Mouse (Mus musculus) liver, embryonic 12.5 days (tissue): Measurements from ENCODE around the gene Uvssa. TPM values are rescaled to one million over a fixed set of nuclear protein-coding genes. Genes with fewer than 3 reads are reported as not detected.

Experiments used
- ATAC-seq: fragments of 200-750 bp; cut with Nextera tagmentation; 2 replicates; pipeline ENCODE4 v1.8.0; 2017; ENCODE audit warnings: moderate number of reproducible peaks, mild to moderate bottlenecking, moderate library complexity
- H3K27ac ChIP-seq: fragments of 300-500 bp; sonication (generic); 2 replicates; pipeline ENCODE4 v1.5.1; 2016; ENCODE audit warnings: mild to moderate bottlenecking
- H3K27me3 ChIP-seq: fragments of 300-500 bp; sonication (generic); replicated peaks from 2 replicates; pipeline ENCODE4 v1.6.1; 2016; ENCODE audit warnings: mild to moderate bottlenecking, moderate library complexity
- H3K36me3 ChIP-seq: fragments of 300-500 bp; sonication (generic); 2 replicates; pipeline ENCODE4 v1.6.1; 2016; ENCODE audit warnings: mild to moderate bottlenecking, moderate library complexity
- H3K4me1 ChIP-seq: fragments of 300-500 bp; sonication (generic); 2 replicates; pipeline ENCODE4 v1.6.1; 2016
- H3K4me2 ChIP-seq: fragments of 300-500 bp; sonication (generic); 2 replicates; pipeline ENCODE4 v1.6.1; 2016; ENCODE audit warnings: mild to moderate bottlenecking, moderate library complexity
- H3K4me3 ChIP-seq: fragments of 300-500 bp; sonication (generic); 2 replicates; pipeline ENCODE4 v1.5.1; 2016; ENCODE audit warnings: mild to moderate bottlenecking, moderate library complexity
- H3K9ac ChIP-seq: fragments of 300-500 bp; sonication (generic); 2 replicates; pipeline ENCODE4 v1.6.1; 2016; ENCODE audit warnings: mild to moderate bottlenecking, moderate library complexity
- H3K9me3 ChIP-seq: fragments of 300-500 bp; sonication (generic); replicated peaks from 2 replicates; pipeline ENCODE4 v1.6.1; 2016; ENCODE audit warnings: mild to moderate bottlenecking, moderate library complexity
- WGBS: fragments of 180-500 bp; shearing (Covaris S2); methylation state at CpG from one replicate; pipeline ENCODE4 v1.1.7; 2016; ENCODE audit not compliant: insufficient replicate concordance; 5-methylcytosine and 5-hydroxymethylcytosine counted together
- polyA plus RNA-seq: library from polyadenylated mRNA; unstranded; fragments of >200 nt; fragmentation: Nextera tagmentation; extraction: Ambion mirVana; gene quantifications from 2 replicates; pipeline ENCODE4 v1.2.1, GENCODE M21; 2016

Uvssa gene
- polyA plus RNA-seq, 1 experiment from 2014 or later: 3.6 TPM

DNA sequence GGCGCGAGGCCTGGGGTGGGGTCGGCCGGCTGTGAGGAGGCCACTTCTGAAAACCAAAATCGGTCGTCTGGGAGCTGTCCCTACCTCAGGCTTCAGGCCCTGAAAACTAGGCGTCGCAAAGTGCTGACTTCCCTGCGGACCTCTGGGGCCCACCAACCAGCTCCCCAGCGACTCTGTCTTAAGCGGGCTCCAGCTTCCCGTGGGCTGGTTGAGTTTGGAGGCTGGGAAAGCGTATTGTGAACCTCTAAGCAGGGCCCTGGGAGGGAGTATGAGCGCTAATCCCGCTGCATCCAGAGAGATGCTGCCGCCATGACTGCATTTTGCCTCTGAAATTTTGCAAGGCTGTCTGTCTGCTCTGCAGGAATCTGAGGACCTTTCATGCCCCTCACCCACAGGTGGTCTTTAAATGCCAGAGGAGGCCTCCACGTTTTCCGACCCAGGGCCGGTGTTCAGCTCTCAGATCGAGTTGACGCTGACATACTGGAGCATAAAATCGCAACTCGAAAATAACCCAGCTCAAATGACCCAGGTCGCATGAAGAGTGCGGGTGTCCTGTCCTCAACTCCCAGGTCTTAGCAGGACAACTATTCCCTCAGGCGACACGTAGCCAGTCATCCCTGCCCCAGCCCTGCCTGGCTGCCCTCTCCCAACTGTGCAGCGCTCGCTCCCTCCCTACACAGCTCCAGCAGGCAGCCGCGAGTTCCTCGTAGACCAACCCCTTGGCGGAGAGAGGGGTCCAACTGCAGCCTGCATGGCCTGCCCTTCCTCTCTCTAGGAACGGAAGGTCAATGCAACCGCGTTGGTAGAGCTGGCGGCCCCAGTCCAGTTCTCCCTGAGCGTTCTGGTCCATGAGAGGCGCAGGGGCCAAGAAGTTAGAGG lies 53.9 kb downstream of the Uvssa start:
- peaks cover 100% of the 10 kb centered on the region for H3K27me3 ChIP-seq
- peaks cover 26% of the 10 kb centered on the region for H3K4me1 ChIP-seq
- H3K27ac ChIP-seq: no peak overlapping the region
- 2% methylated on average over 39 of the region's 39 CpGs for WGBS
- ATAC-seq: no peak
- H3K36me3 ChIP-seq: no peaks in the 10 kb centered on the region
- no peak overlapping the region for H3K4me3 ChIP-seq
- H3K4me2 ChIP-seq: no peak overlapping the region
- no peaks in the 10 kb centered on the region for H3K9me3 ChIP-seq
- H3K9ac ChIP-seq: no peak overlapping the region

DNA sequence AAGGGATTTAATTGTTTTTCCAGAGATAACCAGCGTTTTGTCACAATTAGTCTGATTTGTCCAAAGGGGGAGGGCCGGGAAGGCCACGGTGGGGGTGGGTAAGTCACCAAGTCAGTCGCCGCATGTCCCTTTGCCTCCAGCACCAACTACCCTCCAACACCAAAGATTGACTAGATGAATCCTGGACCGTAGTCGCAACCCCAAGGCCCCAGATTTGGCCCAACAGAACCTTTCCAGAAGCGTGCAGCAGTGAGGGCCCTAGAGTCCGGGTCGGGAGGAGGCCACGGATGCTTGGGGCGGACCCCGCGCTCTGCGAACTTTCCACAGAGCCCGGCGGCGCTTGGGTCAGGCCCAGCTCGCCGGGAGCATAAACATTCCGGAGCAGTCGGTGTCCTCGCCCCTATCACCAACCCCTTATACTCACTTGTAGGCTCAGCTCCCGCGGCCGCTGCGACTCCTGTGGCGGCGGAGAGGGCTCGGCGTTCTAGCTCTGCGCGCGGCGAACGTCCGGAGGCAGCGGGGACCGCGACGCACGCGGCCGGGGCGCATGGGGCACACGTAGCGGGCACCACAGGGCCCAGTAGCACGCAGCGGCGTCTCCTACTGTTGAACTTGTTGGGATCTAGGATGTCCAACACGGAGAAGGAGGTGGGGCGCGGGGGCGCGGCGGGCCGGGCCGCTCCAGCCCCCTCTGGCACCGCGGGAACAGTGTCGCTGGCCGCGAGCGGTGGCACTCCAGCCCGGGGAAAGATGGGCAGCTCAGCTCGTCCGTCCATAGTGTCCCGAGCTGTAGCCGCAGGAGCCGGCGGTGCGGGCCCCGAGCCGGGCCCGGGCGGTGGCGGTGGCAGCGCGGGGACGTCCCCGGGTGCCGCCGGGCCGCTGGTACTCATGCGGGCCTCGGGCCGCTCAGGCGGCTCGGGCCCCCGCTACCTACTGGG lies 55.1 kb downstream of the Uvssa start, which contains the start of gene Nkx1-1:
TSS of gene Nkx1-1 (minus strand) at position 776 of the 938 bp plus-strand sequence.
- no peak for ATAC-seq
- Histone ChIP-seq H3K4me1 (peaks cover 26% of the 10 kb centered on the region), H3K36me3 (no peaks in the 10 kb centered on the region), H3K4me3 (peak within 1 kb of the TSS; percentile 22), H3K9ac (no peak within 1 kb of the TSS), H3K4me2 (peak within 1 kb of the TSS; percentile 45), H3K27me3 (peaks cover 100% of the 10 kb centered on the region), H3K27ac (no peak within 1 kb of the TSS), H3K9me3 (no peaks in the 10 kb centered on the region)
- 3% methylated on average over 89 of the region's 90 CpGs for WGBS

GRCm38 (mm10) chr5:33434141-33434780 lies 55.9 kb downstream of the Uvssa start:
- Histone ChIP-seq H3K27ac (no peak overlapping the region), H3K36me3 (no peaks in the 10 kb centered on the region), H3K4me1 (peaks cover 26% of the 10 kb centered on the region), H3K4me2 (peak overlapping the region; percentile 45), H3K9me3 (no peaks in the 10 kb centered on the region), H3K9ac (no peak overlapping the region), H3K27me3 (peaks cover 100% of the 10 kb centered on the region), H3K4me3 (peak overlapping the region; percentile 22; the same call in 1 of the 2 replicates)
- WGBS: 2% methylated on average over 54 of the region's 60 CpGs
- ATAC-seq: no peak

GRCm38 (mm10) chr5:33435151-33435550 lies 56.8 kb downstream of the Uvssa start:
- WGBS: 8% methylated on average over 26 of the region's 26 CpGs
- no peak for ATAC-seq
- H3K4me2 ChIP-seq: no peak overlapping the region
- no peak overlapping the region for H3K27ac ChIP-seq
- peaks cover 100% of the 10 kb centered on the region for H3K27me3 ChIP-seq
- H3K36me3 ChIP-seq: no peaks in the 10 kb centered on the region
- no peak overlapping the region; the same call in 1 of the 2 replicates for H3K4me3 ChIP-seq
- no peaks in the 10 kb centered on the region for H3K9me3 ChIP-seq
- H3K4me1 ChIP-seq: peaks cover 26% of the 10 kb centered on the region
- H3K9ac ChIP-seq: no peak overlapping the region

DNA sequence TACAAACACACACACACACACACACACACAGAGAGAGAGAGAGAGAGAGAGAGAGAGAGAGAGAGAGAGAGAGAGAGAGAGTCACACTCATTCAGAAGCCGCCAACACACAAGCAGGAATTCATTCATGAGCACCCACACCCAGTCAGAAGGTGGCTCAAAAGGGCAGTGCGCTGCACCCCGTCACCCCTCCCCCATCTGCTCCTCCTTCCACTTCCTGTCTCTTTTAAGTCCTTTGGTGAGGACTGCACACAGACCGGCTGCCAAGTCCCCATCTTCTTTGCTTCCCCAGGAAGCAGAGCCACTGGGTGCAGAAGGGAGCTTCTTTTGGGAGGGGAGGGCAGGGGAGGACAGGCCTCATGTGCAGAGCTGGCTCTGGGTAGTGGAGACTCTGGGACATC lies 57.6 kb downstream of the Uvssa start:
- no peak for ATAC-seq

DNA sequence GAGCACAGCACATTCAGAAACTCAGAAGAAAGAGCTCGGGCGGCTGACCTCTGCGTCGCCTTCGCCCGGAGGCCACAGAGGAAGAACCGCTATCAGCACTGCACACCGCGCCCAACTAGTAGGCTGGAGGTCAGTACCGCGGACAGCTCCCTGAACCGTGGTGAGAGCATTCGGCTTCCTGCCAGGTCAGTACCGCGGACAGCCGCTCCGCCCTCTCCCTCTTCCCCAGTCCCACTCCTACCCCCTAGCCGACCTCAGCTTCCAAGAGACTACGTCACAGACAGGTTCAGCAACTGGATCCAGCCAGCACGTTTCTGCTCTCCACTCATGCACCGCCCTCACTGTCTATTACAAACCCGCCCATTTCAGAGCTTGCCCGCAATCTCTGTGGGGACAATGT lies 59.9 kb downstream of the Uvssa start:
- no peak overlapping the region for H3K27ac ChIP-seq
- no peaks in the 10 kb centered on the region for H3K36me3 ChIP-seq
- no peak overlapping the region for H3K4me2 ChIP-seq
- WGBS: 3% methylated on average over 23 of the region's 23 CpGs
- peaks cover 99% of the 10 kb centered on the region for H3K27me3 ChIP-seq
- no peak overlapping the region for H3K4me3 ChIP-seq
- H3K9ac ChIP-seq: no peak overlapping the region
- ATAC-seq: peak; percentile 69
- no peaks in the 10 kb centered on the region for H3K9me3 ChIP-seq
- H3K4me1 ChIP-seq: peaks cover 17% of the 10 kb centered on the region

More for the DNA sequence above, 57.6 kb downstream of the Uvssa start:
- Histone ChIP-seq H3K27me3 (peaks cover 99% of the 10 kb centered on the region), H3K9ac (no peak overlapping the region), H3K9me3 (no peaks in the 10 kb centered on the region), H3K36me3 (no peaks in the 10 kb centered on the region), H3K27ac (no peak overlapping the region), H3K4me1 (peaks cover 21% of the 10 kb centered on the region), H3K4me3 (no peak overlapping the region), H3K4me2 (no peak overlapping the region)
- WGBS: 2% methylated on average over 4 of the region's 4 CpGs

DNA sequence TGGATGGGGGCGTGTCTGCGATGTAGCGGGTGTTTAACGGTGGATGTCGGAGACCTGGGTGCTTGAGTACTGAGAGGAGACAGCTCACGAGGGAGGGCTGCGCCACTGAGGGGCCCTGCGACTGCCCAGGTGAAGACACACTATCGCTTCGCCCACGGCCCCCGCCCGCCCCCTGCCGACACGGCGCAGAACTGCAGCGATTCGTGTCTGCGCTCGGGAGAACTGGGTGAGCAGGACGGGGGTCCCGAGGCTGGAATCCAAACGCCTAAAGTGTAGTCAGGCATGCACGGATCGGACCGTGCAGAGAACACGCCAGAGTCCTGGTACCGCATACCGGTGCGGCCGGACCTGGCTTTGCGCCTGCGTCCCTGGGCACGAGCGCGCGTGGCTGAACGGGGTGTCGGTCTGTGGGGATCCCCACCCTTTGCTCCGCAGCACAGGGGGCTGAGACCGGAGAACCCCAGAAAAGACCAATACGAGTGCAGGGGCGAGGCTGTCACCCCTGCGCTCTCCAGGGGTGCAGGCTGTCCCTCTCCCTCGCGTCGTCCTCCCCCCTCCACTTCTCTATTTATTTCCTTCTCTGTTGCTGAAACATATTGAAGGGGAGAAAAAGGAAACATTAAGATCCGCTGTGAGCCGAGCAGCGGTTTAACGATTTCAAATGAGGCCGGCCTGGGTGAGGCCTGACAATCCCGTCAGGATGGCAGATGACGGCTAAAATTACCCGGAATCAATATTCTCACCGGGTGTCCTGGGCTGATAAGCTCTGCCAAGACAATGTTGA lies 64.8 kb downstream of the Uvssa start:
- H3K9me3 ChIP-seq: no peaks in the 10 kb centered on the region
- no peaks in the 10 kb centered on the region for H3K36me3 ChIP-seq
- H3K27me3 ChIP-seq: peaks cover 77% of the 10 kb centered on the region
- WGBS: 5% methylated on average over 50 of the region's 56 CpGs
- H3K4me1 ChIP-seq: peaks cover 10% of the 10 kb centered on the region
- H3K4me3 ChIP-seq: peak overlapping the region; percentile 46
- ATAC-seq: 0 out of 2 replicates have a peak, but pooled peaks have one; percentile 53
- H3K27ac ChIP-seq: no peak overlapping the region
- H3K4me2 ChIP-seq: peak overlapping the region; percentile 78
- H3K9ac ChIP-seq: peak overlapping the region; percentile 44

DNA sequence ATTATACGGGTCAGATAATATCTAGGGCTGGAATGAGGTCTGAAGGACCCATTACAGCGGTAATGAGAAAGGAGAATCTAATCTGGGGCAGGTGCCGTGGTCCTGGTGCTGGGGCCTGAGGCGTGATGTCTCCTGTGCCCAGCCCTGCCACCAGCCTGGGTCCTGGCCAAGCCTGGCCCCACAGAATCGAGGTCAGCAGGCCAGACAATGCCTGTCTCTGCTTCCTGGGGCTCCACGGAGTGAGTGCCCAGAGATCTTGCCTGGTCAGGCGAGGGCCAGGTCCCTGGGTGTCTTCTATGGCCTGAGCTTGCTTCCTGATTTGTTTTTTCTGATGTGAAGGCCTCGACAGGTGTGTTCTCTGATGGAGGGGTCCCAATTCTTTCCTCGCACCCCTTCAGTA lies 65.4 kb downstream of the Uvssa start:
- Histone ChIP-seq H3K9me3 (no peaks in the 10 kb centered on the region), H3K36me3 (no peaks in the 10 kb centered on the region), H3K27me3 (peaks cover 70% of the 10 kb centered on the region), H3K4me3 (no peak overlapping the region), H3K4me2 (peak overlapping the region; percentile 78), H3K4me1 (peaks cover 10% of the 10 kb centered on the region), H3K9ac (no peak overlapping the region), H3K27ac (no peak overlapping the region)
- 43% methylated on average over 9 of the region's 9 CpGs for WGBS
- no peak for ATAC-seq

DNA sequence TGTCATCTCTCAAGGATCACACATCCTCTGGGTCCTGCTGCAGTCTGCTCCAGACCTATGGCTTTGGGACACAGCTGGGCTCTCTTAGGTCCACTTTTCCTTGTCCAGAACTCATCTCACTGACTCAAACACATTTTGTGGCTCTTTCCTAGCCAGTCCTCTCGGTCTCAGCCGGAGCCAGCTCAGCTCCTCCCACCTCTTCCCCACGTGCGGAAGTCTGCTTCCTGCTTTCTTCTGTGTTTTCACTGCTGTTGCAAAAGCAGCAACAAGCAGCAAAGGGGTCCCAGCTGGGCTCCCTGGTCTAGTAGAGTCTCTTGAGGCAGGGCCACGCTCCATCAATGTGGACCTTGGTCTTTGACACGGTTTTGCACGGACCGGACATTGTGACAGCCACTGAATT lies 77.4 kb downstream of the Uvssa start:
- no peak overlapping the region for H3K4me2 ChIP-seq
- 42% methylated on average over 8 of the region's 8 CpGs for WGBS
- H3K4me1 ChIP-seq: no peaks in the 10 kb centered on the region
- H3K4me3 ChIP-seq: no peak overlapping the region
- H3K27ac ChIP-seq: no peak overlapping the region
- ATAC-seq: no peak
- H3K27me3 ChIP-seq: no peaks in the 10 kb centered on the region; the same call in 1 of the 2 replicates
- no peaks in the 10 kb centered on the region for H3K9me3 ChIP-seq
- no peak overlapping the region for H3K9ac ChIP-seq
- no peaks in the 10 kb centered on the region for H3K36me3 ChIP-seq

GRCm38 (mm10) chr5:33458132-33458622 lies 79.8 kb downstream of the Uvssa start:
- Histone ChIP-seq H3K36me3 (no peaks in the 10 kb centered on the region), H3K4me1 (no peaks in the 10 kb centered on the region), H3K27me3 (no peaks in the 10 kb centered on the region; the same call in 1 of the 2 replicates), H3K4me3 (no peak overlapping the region), H3K27ac (no peak overlapping the region), H3K4me2 (no peak overlapping the region), H3K9ac (no peak overlapping the region), H3K9me3 (no peaks in the 10 kb centered on the region)
- ATAC-seq: no peak
- 53% methylated on average over 3 of the region's 3 CpGs for WGBS

DNA sequence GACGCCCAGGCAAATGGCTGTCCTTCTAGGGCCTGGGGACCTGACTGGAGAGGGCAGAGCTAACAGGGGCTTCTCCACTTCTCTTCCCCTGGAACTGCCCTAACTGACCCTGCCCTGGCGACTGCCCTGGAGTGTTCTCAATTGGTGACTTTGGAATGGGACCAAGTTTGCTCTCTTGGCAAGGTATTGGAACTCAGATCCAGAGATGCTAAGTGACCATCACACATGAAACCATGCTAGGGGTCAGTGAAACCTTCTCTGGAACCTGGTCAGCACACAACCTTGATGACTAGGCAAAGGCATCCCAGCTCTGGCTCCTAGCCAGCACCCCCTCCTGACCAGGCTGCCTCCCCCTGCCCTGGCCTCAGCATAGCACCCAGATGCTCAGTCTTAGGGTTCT lies 80.8 kb downstream of the Uvssa start:
- H3K4me2 ChIP-seq: no peak overlapping the region
- ATAC-seq: no peak
- no peaks in the 10 kb centered on the region for H3K36me3 ChIP-seq
- H3K9me3 ChIP-seq: no peaks in the 10 kb centered on the region
- 53% methylated on average over 2 of the region's 2 CpGs for WGBS
- no peak overlapping the region for H3K9ac ChIP-seq
- no peaks in the 10 kb centered on the region for H3K4me1 ChIP-seq
- peaks cover 5% of the 10 kb centered on the region; the same call in 1 of the 2 replicates for H3K27me3 ChIP-seq
- H3K27ac ChIP-seq: no peak overlapping the region
- H3K4me3 ChIP-seq: no peak overlapping the region
